Mouse (Mus musculus): ENCODE measurements around the gene Bspry.

GRCm38 (mm10) chr4:62472071-62472470 is 7.8 kb upstream of the Bspry start:
- TF ChIP-seq GATA1 (IDR thresholded peaks at IDR 0.05; ENCODE audit: low read length) (no peak), TAL1 (IDR thresholded peaks at IDR 0.05; ENCODE audit: low read length) (no peak)

Measured in erythroblast, embryonic 14.5 days (primary cell).